Mouse (Mus musculus): ENCODE results near the gene Kank2. TPM values are rescaled to one million over a fixed set of nuclear protein-coding genes. Genes with fewer than 3 reads are reported as not detected.
A peak's percentile ranks its signal among the peaks of the same experiment; 100 is the strongest.

Kank2 gene
- polyA plus RNA-seq, 1 experiment from 2014 or later, result 17.8 TPM

GRCm38 (mm10) chr9:21811170-21811569 lies 12.6 kb upstream of the Kank2 start:
- Histone ChIP-seq H3K9me3 (no peaks in the 10 kb centered on the region), H3K27me3 (replicated peaks; ENCODE audit: low read depth, poor library complexity, severe bottlenecking) (no peaks in the 10 kb centered on the region), H3K4me1 (no peaks in the 10 kb centered on the region), H3K36me3 (replicated peaks) (peaks cover 64% of the 10 kb centered on the region), H3K4me3 (no peak overlapping the region), H3K27ac (replicated peaks) (no peak overlapping the region)
- WGBS, result 91% methylated on average over 5 of the region's 5 CpGs
- DNase-seq (ENCODE audit: low spot score), result no peak

- H3K27me3 ChIP-seq (replicated peaks; ENCODE audit: low read depth, poor library complexity, severe bottlenecking), result no peaks in the 10 kb centered on the region
- DNase-seq (ENCODE audit: low spot score), result no peak
- H3K4me3 ChIP-seq, result no peak overlapping the region
- H3K9me3 ChIP-seq, result no peaks in the 10 kb centered on the region
- H3K27ac ChIP-seq (replicated peaks), result no peak overlapping the region
- H3K4me1 ChIP-seq, result peaks cover 4% of the 10 kb centered on the region
- H3K36me3 ChIP-seq (replicated peaks), result peaks cover 41% of the 10 kb centered on the region
- WGBS, result 63% methylated on average over 3 of the region's 3 CpGs
These were observed 10.0 kb upstream of the Kank2 start for GRCm38 (mm10) chr9:21808561-21808960.

GRCm38 (mm10) chr9:21806976-21807375 lies 8.4 kb upstream of the Kank2 start:
- Histone ChIP-seq H3K27ac (replicated peaks) (no peak overlapping the region), H3K4me1 (peaks cover 4% of the 10 kb centered on the region), H3K4me3 (no peak overlapping the region), H3K27me3 (replicated peaks; ENCODE audit: low read depth, poor library complexity, severe bottlenecking) (no peaks in the 10 kb centered on the region), H3K36me3 (replicated peaks) (peaks cover 35% of the 10 kb centered on the region), H3K9me3 (no peaks in the 10 kb centered on the region)
- 90% methylated on average over 11 of the region's 11 CpGs for WGBS
- DNase-seq (ENCODE audit: low spot score), result no peak

GRCm38 (mm10) chr9:21806363-21806762 lies 7.8 kb upstream of the Kank2 start:
- WGBS, result 65% methylated on average over 3 of the region's 3 CpGs
- no peak for DNase-seq (ENCODE audit: low spot score)
- peaks cover 4% of the 10 kb centered on the region for H3K4me1 ChIP-seq
- peaks cover 35% of the 10 kb centered on the region for H3K36me3 ChIP-seq (replicated peaks)
- H3K9me3 ChIP-seq, result no peaks in the 10 kb centered on the region
- no peak overlapping the region for H3K4me3 ChIP-seq
- no peak overlapping the region for H3K27ac ChIP-seq (replicated peaks)
- no peaks in the 10 kb centered on the region for H3K27me3 ChIP-seq (replicated peaks; ENCODE audit: low read depth, poor library complexity, severe bottlenecking)

- peaks cover 14% of the 10 kb centered on the region for H3K4me1 ChIP-seq
- peak; percentile 85 for DNase-seq (ENCODE audit: low spot score)
- H3K27me3 ChIP-seq (replicated peaks; ENCODE audit: low read depth, poor library complexity, severe bottlenecking), result no peaks in the 10 kb centered on the region
- H3K36me3 ChIP-seq (replicated peaks), result peaks cover 26% of the 10 kb centered on the region
- no peaks in the 10 kb centered on the region for H3K9me3 ChIP-seq
- no peak overlapping the region for H3K4me3 ChIP-seq
- 43% methylated on average over 13 of the region's 13 CpGs for WGBS
- H3K27ac ChIP-seq (replicated peaks), result peak overlapping the region; percentile 36; the same call in 1 of the 2 replicates
These were observed 5.6 kb upstream of the Kank2 start for GRCm38 (mm10) chr9:21803986-21804644.

GRCm38 (mm10) chr9:21801591-21801990 lies 3.0 kb upstream of the Kank2 start:
- H3K27ac ChIP-seq (replicated peaks), result no peak overlapping the region
- H3K4me3 ChIP-seq, result no peak overlapping the region
- H3K9me3 ChIP-seq, result no peaks in the 10 kb centered on the region
- no peak for DNase-seq (ENCODE audit: low spot score)
- H3K4me1 ChIP-seq, result peaks cover 35% of the 10 kb centered on the region
- 90% methylated on average over 7 of the region's 7 CpGs for WGBS
- H3K36me3 ChIP-seq (replicated peaks), result peaks cover 26% of the 10 kb centered on the region
- no peaks in the 10 kb centered on the region for H3K27me3 ChIP-seq (replicated peaks; ENCODE audit: low read depth, poor library complexity, severe bottlenecking)

- Histone ChIP-seq H3K9me3 (no peaks in the 10 kb centered on the region), H3K4me1 (peaks cover 40% of the 10 kb centered on the region), H3K27ac (replicated peaks) (no peak overlapping the region), H3K4me3 (no peak overlapping the region), H3K27me3 (replicated peaks; ENCODE audit: low read depth, poor library complexity, severe bottlenecking) (no peaks in the 10 kb centered on the region), H3K36me3 (replicated peaks) (peaks cover 29% of the 10 kb centered on the region)
- 81% methylated on average over 7 of the region's 7 CpGs for WGBS
- DNase-seq (ENCODE audit: low spot score), result no peak
These were observed 2.6 kb upstream of the Kank2 start for GRCm38 (mm10) chr9:21801121-21801520.

- Histone ChIP-seq H3K9me3 (no peaks in the 10 kb centered on the region), H3K4me3 (peak overlapping the region; percentile 72), H3K36me3 (replicated peaks) (peaks cover 50% of the 10 kb centered on the region), H3K4me1 (peaks cover 50% of the 10 kb centered on the region), H3K27me3 (replicated peaks; ENCODE audit: low read depth, poor library complexity, severe bottlenecking) (no peaks in the 10 kb centered on the region), H3K27ac (replicated peaks) (peak overlapping the region; percentile 96)
- 54% methylated on average over 3 of the region's 3 CpGs for WGBS
- no peak for DNase-seq (ENCODE audit: low spot score)
These were observed 436 bp upstream of the Kank2 start for GRCm38 (mm10) chr9:21799010-21799350.

- H3K4me1 ChIP-seq, result peaks cover 50% of the 10 kb centered on the region
- no peaks in the 10 kb centered on the region for H3K27me3 ChIP-seq (replicated peaks; ENCODE audit: low read depth, poor library complexity, severe bottlenecking)
- H3K9me3 ChIP-seq, result no peaks in the 10 kb centered on the region
- peak; percentile 89 for DNase-seq (ENCODE audit: low spot score)
- under 1% methylated on average over 25 of the region's 26 CpGs for WGBS
- peaks cover 60% of the 10 kb centered on the region for H3K36me3 ChIP-seq (replicated peaks)
- H3K4me3 ChIP-seq, result peak overlapping the region; percentile 72
- H3K27ac ChIP-seq (replicated peaks), result peak overlapping the region; percentile 96
These were observed 611 bp downstream of the Kank2 start for GRCm38 (mm10) chr9:21797921-21798344.

- Histone ChIP-seq H3K27ac (replicated peaks) (peak overlapping the region; percentile 96), H3K36me3 (replicated peaks) (peaks cover 60% of the 10 kb centered on the region), H3K4me3 (peak overlapping the region; percentile 72), H3K27me3 (replicated peaks; ENCODE audit: low read depth, poor library complexity, severe bottlenecking) (no peaks in the 10 kb centered on the region), H3K9me3 (no peaks in the 10 kb centered on the region), H3K4me1 (peaks cover 58% of the 10 kb centered on the region)
- no peak for DNase-seq (ENCODE audit: low spot score)
- WGBS, result 64% methylated on average over 3 of the region's 3 CpGs
These were observed 1.6 kb downstream of the Kank2 start for GRCm38 (mm10) chr9:21796919-21797318.

GRCm38 (mm10) chr9:21796259-21796658 lies 2.3 kb downstream of the Kank2 start:
- H3K36me3 ChIP-seq (replicated peaks), result peaks cover 60% of the 10 kb centered on the region
- no peaks in the 10 kb centered on the region for H3K9me3 ChIP-seq
- H3K27me3 ChIP-seq (replicated peaks; ENCODE audit: low read depth, poor library complexity, severe bottlenecking), result no peaks in the 10 kb centered on the region
- 47% methylated on average over 3 of the region's 3 CpGs for WGBS
- peak overlapping the region; percentile 96 for H3K27ac ChIP-seq (replicated peaks)
- peaks cover 58% of the 10 kb centered on the region for H3K4me1 ChIP-seq
- DNase-seq (ENCODE audit: low spot score), result peak; percentile 56
- H3K4me3 ChIP-seq, result peak overlapping the region; percentile 72

- no peak for DNase-seq (ENCODE audit: low spot score)
- WGBS, result 71% methylated on average over 5 of the region's 5 CpGs
- Histone ChIP-seq H3K27ac (replicated peaks) (peak overlapping the region; percentile 96), H3K36me3 (replicated peaks) (peaks cover 60% of the 10 kb centered on the region), H3K4me3 (peak overlapping the region; percentile 72), H3K4me1 (peaks cover 58% of the 10 kb centered on the region), H3K9me3 (no peaks in the 10 kb centered on the region), H3K27me3 (replicated peaks; ENCODE audit: low read depth, poor library complexity, severe bottlenecking) (no peaks in the 10 kb centered on the region)
These were observed 3.0 kb downstream of the Kank2 start for GRCm38 (mm10) chr9:21795579-21795978.

GRCm38 (mm10) chr9:21794925-21795324 lies 3.6 kb downstream of the Kank2 start:
- DNase-seq (ENCODE audit: low spot score), result no peak
- Histone ChIP-seq H3K9me3 (no peaks in the 10 kb centered on the region), H3K36me3 (replicated peaks) (peaks cover 65% of the 10 kb centered on the region), H3K4me3 (no peak overlapping the region), H3K27me3 (replicated peaks; ENCODE audit: low read depth, poor library complexity, severe bottlenecking) (no peaks in the 10 kb centered on the region), H3K4me1 (peaks cover 53% of the 10 kb centered on the region), H3K27ac (replicated peaks) (peak overlapping the region; percentile 96)
- WGBS, result 96% methylated on average over 25 of the region's 25 CpGs

Data from embryonic facial prominence, embryonic 10.5 days (tissue).